Mouse (Mus musculus) layer of hippocampus, adult 2 months (tissue): ENCODE measurements around the gene Prdm5. TPM values are rescaled to one million over a fixed set of nuclear protein-coding genes. Genes with fewer than 3 reads are reported as not detected.
A peak's percentile ranks its signal among the peaks of the same experiment; 100 is the strongest.

Experiments used
- DNase-seq, 2 experiments: peaks; one replicate each; pipeline ENCODE4 v3.0.0; 2022; ENCODE audit warnings: low spot score in 2 of 2
- H3K27ac ChIP-seq: fragments of 200-600 bp; 2 replicates; pipeline ENCODE4 v1.8.1; 2022
- H3K4me3 ChIP-seq: fragments of 200-600 bp; 2 replicates; pipeline ENCODE4 v1.8.1; 2022; ENCODE audit warnings: mild to moderate bottlenecking
- CTCF ChIP-seq: fragments of 200-600 bp; conservative IDR thresholded peaks from 2 replicates; pipeline ENCODE4 v1.8.1; 2022; ENCODE audit warnings: antibody characterized with exemption, mild to moderate bottlenecking, moderate library complexity
- total RNA-seq, 2 experiments: library from RNA; stranded (reverse); gene quantifications; 2 replicates each; pipeline ENCODE4 v1.2.3; 2021

Gene Prdm5
- total RNA-seq, 2 experiments from 2014 or later = 40.0 to 40.8 TPM

DNA sequence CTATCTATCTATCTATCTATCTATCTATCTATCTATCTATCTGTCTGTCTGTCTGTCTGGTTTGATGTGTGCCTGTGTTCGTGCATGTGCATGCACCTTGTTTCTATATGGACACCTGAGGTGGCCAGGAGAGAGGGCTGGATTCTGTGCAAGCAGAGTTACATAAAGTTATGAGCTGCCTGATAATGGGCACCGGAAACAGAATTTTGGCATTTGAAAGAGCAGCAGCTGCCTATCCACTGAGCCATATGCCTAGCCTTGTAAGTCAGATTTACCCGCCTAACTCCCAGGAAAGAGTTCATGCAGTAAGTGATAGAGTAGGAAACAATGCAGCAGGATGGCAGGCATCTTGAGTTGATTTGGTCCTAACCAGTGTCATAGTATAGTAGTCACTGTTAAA, 71.4 kb downstream of the Prdm5 start:
- TF ChIP-seq CTCF = no peak
- DNase-seq = peak; percentile 51 to 58
- Histone ChIP-seq H3K27ac (peak overlapping the region; percentile 70), H3K4me3 (no peak overlapping the region)

DNA sequence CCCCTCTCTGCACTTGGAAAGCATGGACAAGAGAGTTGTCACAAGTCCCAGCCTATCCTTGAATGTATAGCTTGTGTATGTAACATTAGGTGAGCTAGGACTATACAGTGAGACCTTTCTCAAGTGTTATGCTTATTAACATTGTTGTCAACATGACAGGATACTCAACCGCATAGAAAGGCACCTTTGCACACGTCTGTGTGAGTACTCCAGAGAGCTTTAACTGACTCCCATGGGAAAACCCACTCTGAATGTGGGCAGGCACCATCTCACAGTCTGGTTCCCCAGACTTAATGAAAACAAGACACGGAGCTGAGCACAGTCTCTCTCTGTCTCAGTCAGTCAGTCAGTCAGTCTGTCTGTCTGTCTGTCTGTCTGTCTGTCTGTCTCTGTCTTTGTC, 75.2 kb downstream of the Prdm5 start:
- no peak overlapping the region for H3K4me3 ChIP-seq
- no peak for DNase-seq
- H3K27ac ChIP-seq = no peak overlapping the region
- TF ChIP-seq CTCF = no peak

GRCm38 (mm10) chr6:65854585-65854984, 75.8 kb downstream of the Prdm5 start:
- no peak overlapping the region for H3K4me3 ChIP-seq
- no peak for DNase-seq
- peak overlapping the region; percentile 57; the same call in 1 of the 2 replicates for H3K27ac ChIP-seq
- no peak for TF ChIP-seq CTCF

- Histone ChIP-seq H3K27ac (peak overlapping the region; percentile 2; the same call in 1 of the 2 replicates), H3K4me3 (no peak overlapping the region)
- no peak for TF ChIP-seq CTCF
- DNase-seq = peak in 1 of 2 experiments; percentile 29
These were observed 81.8 kb downstream of the Prdm5 start for GRCm38 (mm10) chr6:65860609-65861008.

GRCm38 (mm10) chr6:65862836-65863235, 84.0 kb downstream of the Prdm5 start:
- DNase-seq = peak; percentile 40 to 68
- Histone ChIP-seq H3K27ac (peak overlapping the region; percentile 68), H3K4me3 (no peak overlapping the region)
- TF ChIP-seq CTCF = no peak

DNA sequence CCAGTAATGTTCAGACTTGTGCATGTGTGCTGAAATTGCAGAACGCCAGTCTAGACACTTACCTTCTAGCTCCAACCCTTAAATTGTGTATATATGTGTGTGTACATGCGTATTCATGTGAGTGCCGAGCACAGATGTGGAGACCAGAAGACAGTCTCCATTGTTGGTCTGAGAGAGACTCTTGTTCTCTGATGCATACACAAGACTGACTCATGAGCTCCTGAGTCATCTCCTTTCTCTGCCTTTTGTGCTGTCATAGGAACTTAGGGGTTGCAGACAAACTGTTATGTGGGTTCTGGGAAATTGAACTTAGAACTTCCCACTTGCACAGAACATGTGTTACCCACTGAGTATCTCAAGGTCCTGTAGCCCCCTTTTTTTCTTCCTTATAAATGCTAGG, 85.4 kb downstream of the Prdm5 start:
- DNase-seq = no peak
- no peak overlapping the region for H3K4me3 ChIP-seq
- TF ChIP-seq CTCF = no peak
- H3K27ac ChIP-seq = peak overlapping the region; percentile 68

DNA sequence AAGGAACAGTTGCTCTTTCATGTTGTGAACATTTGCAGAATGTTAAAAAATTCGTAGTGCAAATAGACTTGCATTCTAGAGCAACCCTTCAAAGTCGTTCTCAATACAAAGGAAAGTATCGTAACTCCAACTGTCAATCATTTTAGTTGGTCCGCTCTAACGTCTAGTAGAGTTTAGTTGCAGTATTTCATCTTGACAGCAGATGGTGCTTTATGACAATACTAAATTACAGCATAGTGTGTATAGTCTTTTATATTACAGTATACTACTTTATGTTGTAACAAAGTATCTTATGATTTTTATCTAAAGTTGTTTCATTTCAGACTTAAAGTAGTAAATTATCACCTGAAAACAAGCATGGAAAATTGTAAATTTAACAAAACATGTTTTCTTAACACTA, 86.1 kb downstream of the Prdm5 start:
- Histone ChIP-seq H3K4me3 (no peak overlapping the region), H3K27ac (peak overlapping the region; percentile 68; the same call in 1 of the 2 replicates)
- peak; percentile 70 for TF ChIP-seq CTCF
- DNase-seq = no peak

DNA sequence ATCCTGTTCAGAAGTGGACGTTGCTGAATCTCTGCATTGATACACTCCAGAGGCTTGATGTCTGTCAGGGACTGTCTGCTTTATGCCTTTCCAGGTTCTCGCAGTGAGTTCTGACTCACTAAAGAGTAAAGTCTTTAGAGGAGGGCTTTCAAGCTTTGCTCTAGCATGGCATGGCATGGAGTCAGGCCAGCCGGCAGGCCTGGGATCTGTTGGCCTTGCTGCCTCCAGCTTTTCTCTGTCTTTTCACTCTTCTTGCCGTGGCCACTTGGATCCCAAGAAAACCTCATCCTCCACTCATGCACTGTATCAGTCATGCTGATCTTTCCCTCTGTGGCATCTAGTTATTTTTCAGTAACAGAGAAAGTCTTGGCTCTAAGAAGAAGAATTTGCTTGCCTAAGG, 87.1 kb downstream of the Prdm5 start:
- TF ChIP-seq CTCF = no peak
- DNase-seq = no peak
- Histone ChIP-seq H3K4me3 (no peak overlapping the region), H3K27ac (no peak overlapping the region)

- no peak overlapping the region for H3K4me3 ChIP-seq
- DNase-seq = no peak
- no peak overlapping the region for H3K27ac ChIP-seq
- TF ChIP-seq CTCF = no peak
These were observed 93.0 kb downstream of the Prdm5 start for GRCm38 (mm10) chr6:65871754-65872278.

DNA sequence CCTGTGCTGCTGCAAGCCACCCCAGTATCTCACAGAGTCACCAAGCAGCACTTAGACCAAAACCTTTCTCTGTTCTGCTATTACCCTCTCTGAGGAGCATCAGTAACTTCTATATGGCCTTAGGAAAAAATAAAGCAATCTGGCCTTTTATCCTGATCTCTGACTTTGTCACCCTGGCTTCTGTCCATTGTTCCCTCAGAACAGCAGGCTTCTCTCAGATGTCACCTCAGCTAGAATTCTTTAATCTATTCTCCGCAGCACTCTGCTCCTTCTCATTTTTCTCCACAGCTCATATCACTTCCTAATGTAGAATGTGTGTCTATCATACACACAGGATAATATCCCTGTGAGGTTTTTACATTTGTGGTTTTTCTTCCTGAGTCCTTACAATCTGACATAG, 99.5 kb downstream of the Prdm5 start:
- H3K4me3 ChIP-seq = no peak overlapping the region
- H3K27ac ChIP-seq = no peak overlapping the region
- DNase-seq = no peak
- TF ChIP-seq CTCF = no peak

DNA sequence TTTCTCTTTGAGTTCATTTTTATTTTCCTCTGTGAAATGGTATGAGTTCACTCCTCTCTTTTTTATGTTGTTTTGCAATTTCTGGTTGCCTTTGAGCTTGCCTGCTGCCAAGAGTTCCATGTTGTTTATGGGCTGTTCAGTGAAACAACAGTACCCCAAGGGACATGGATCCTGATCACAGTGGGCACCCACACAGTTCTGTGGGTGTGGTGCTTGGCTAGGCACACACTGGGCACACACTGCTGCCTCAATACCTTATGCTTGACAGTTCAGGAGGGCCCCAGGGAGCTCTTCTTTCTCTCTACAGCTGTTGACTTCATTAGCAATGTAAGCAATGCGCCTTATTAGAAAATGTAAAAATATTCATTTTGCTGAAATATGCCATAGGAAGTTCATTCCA, 110.0 kb downstream of the Prdm5 start:
- DNase-seq = peak; percentile 21 to 33
- no peak overlapping the region for H3K4me3 ChIP-seq
- peak overlapping the region; percentile 70 for H3K27ac ChIP-seq
- TF ChIP-seq CTCF = no peak

DNA sequence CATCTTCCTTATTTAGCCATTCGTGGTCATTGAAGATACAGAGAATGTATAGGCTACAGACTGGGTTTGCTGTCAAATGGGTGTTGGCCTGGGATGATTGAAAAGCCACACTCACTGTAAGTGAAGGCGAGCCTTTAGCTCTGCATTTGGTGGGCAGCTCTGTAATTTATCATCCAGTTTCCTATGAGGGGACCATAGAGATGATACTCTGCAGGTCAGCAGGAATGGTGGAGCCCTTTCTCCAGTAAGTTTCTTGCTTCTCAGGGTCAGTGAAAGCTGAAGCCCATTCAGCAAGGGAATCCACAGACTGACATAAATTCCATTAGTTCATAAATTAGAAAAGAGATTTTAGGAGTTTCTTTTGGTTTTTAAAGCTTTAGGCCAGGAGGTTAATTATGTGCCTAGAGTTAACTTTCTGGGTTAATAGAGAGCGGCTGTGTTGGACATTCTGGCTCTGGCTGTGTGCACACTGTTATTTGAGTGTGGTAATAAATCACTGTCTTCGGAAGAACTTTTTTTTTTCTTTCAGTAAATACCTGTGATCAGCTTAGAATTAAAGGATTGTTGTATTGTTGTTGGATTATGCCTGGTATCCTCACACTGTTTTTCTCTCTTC, 113.4 kb downstream of the Prdm5 start:
- no peak for TF ChIP-seq CTCF
- H3K27ac ChIP-seq = no peak overlapping the region
- H3K4me3 ChIP-seq = no peak overlapping the region
- DNase-seq = no peak

DNA sequence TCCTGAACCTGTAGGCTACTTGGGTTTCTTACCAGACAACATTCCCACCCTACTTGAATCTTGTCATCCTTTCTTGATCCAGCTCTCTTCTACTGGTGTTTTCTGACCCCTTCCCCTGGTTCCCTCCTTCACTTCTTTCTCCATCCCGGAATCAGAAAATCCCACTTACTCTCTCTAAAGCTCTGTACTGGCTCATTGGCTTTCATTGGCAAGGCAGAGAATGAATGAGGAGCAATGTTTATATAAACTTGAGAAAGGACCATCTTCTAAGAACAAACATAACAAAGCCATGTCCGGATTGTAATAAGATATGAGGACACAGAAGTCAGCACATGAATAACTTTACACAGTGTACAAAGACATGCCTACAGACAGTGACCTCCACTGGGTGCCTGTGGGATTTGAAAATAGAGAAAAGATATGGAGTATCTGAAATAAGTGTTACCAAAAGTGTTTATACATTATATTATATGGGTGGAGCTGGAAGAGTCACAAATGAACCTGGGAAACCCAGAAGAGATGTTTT, 127.9 kb downstream of the Prdm5 start:
- no peak overlapping the region for H3K27ac ChIP-seq
- no peak for TF ChIP-seq CTCF
- H3K4me3 ChIP-seq = no peak overlapping the region
- no peak for DNase-seq

DNA sequence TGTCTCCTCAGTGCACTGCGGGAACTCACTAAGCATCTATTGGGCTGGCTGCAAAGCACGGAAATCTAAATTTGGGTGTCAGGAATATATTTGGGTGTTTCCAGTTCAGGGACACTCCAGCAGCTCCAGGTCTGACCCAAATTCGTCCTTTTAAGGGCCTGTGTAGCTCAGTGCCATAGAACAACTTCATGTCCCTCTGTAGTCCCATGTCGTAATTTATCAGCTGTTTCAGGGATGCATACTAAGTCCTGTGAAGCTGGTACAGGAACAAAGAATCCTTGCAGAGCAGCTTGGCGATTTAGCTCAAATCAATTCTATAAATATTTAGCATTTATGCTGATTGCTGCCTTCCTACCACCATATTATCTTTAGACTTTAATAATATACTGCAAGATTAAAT, 136.6 kb downstream of the Prdm5 start:
- Histone ChIP-seq H3K27ac (peak overlapping the region; percentile 10; the same call in 1 of the 2 replicates), H3K4me3 (no peak overlapping the region)
- DNase-seq = no peak
- TF ChIP-seq CTCF = no peak
